Mouse (Mus musculus): ENCODE measurements around the gene Ube2a. TPM values are rescaled to one million over a fixed set of nuclear protein-coding genes. Genes with fewer than 3 reads are reported as not detected.

Ube2a gene
- 119 and 120 TPM in 2 replicates for polyA plus RNA-seq (2014; fragmentation: Nextera tagmentation; extraction: Ambion mirVana)

GRCm38 (mm10) chrX:36873765-36874164, at the start of gene Ube2a, which contains the start of gene C330007P06Rik:
TSS of gene Ube2a (plus strand) at chrX:36873900.
TSS of gene C330007P06Rik (minus strand) at chrX:36874111.
- Histone ChIP-seq H3K4me3 (ENCODE audit: low read depth, low read length) (peak within 1 kb of the TSS; percentile 66), H3K27ac (ENCODE audit: low read depth, low read length) (peak within 1 kb of the TSS; percentile 48), H3K4me1 (ENCODE audit: control insufficient read depth, insufficient read depth, low read length) (no peaks in the 10 kb centered on the region; the same call in 1 of the 2 replicates), H3K9ac (ENCODE audit: low read length) (peak within 1 kb of the TSS; percentile 80), H3K4me2 (peak within 1 kb of the TSS; percentile 50), H3K9me3 (ENCODE audit: control insufficient read depth, low read length) (no peaks in the 10 kb centered on the region), H3K36me3 (ENCODE audit: control insufficient read depth, insufficient read depth, low read length) (no peaks in the 10 kb centered on the region), H3K27me3 (ENCODE audit: control insufficient read depth, insufficient read depth, low read length) (no peaks in the 10 kb centered on the region)
- DNase-seq (ENCODE audit: low spot score, missing footprints) (no peak), ATAC-seq (ENCODE audit: low FRiP score) (peak; percentile 12)
- 25% methylated on average over 8 of the region's 8 CpGs for WGBS

- Histone ChIP-seq H3K9ac (ENCODE audit: low read length) (no peak overlapping the region), H3K4me2 (no peak overlapping the region), H3K27me3 (ENCODE audit: control insufficient read depth, insufficient read depth, low read length) (no peaks in the 10 kb centered on the region), H3K27ac (ENCODE audit: low read depth, low read length) (no peak overlapping the region), H3K36me3 (ENCODE audit: control insufficient read depth, insufficient read depth, low read length) (no peaks in the 10 kb centered on the region), H3K4me3 (ENCODE audit: low read depth, low read length) (no peak overlapping the region), H3K4me1 (ENCODE audit: control insufficient read depth, insufficient read depth, low read length) (no peaks in the 10 kb centered on the region), H3K9me3 (ENCODE audit: control insufficient read depth, low read length) (no peaks in the 10 kb centered on the region)
- DNase-seq (ENCODE audit: low spot score, missing footprints) (no peak), ATAC-seq (ENCODE audit: low FRiP score) (no peak)
- WGBS: 85% methylated on average over 10 of the region's 10 CpGs
These were observed 49.6 kb upstream of the Ube2a start for GRCm38 (mm10) chrX:36823932-36824711.

- no peaks in the 10 kb centered on the region for H3K4me1 ChIP-seq (ENCODE audit: control insufficient read depth, insufficient read depth, low read length)
- WGBS: 73% methylated on average over 2 of the region's 2 CpGs
- H3K9me3 ChIP-seq (ENCODE audit: control insufficient read depth, low read length): no peaks in the 10 kb centered on the region
- H3K4me3 ChIP-seq (ENCODE audit: low read depth, low read length): no peak overlapping the region
- no peak overlapping the region for H3K27ac ChIP-seq (ENCODE audit: low read depth, low read length)
- H3K4me2 ChIP-seq: no peak overlapping the region
- ATAC-seq (ENCODE audit: low FRiP score): no peak
- H3K36me3 ChIP-seq (ENCODE audit: control insufficient read depth, insufficient read depth, low read length): no peaks in the 10 kb centered on the region
- DNase-seq (ENCODE audit: low spot score, missing footprints): no peak
- no peak overlapping the region for H3K9ac ChIP-seq (ENCODE audit: low read length)
- H3K27me3 ChIP-seq (ENCODE audit: control insufficient read depth, insufficient read depth, low read length): no peaks in the 10 kb centered on the region
These were observed 48.7 kb upstream of the Ube2a start for GRCm38 (mm10) chrX:36825032-36825431.

GRCm38 (mm10) chrX:36826873-36827272, 46.8 kb upstream of the Ube2a start:
- Histone ChIP-seq H3K4me3 (ENCODE audit: low read depth, low read length) (no peak overlapping the region), H3K4me1 (ENCODE audit: control insufficient read depth, insufficient read depth, low read length) (no peaks in the 10 kb centered on the region), H3K9ac (ENCODE audit: low read length) (no peak overlapping the region), H3K27me3 (ENCODE audit: control insufficient read depth, insufficient read depth, low read length) (no peaks in the 10 kb centered on the region), H3K27ac (ENCODE audit: low read depth, low read length) (no peak overlapping the region), H3K9me3 (ENCODE audit: control insufficient read depth, low read length) (no peaks in the 10 kb centered on the region), H3K36me3 (ENCODE audit: control insufficient read depth, insufficient read depth, low read length) (no peaks in the 10 kb centered on the region), H3K4me2 (no peak overlapping the region)
- ATAC-seq (ENCODE audit: low FRiP score): no peak
- DNase-seq (ENCODE audit: low spot score, missing footprints): no peak
- WGBS: 84% methylated on average over 4 of the region's 5 CpGs

GRCm38 (mm10) chrX:36830271-36830670, 43.4 kb upstream of the Ube2a start:
- Histone ChIP-seq H3K36me3 (ENCODE audit: control insufficient read depth, insufficient read depth, low read length) (no peaks in the 10 kb centered on the region), H3K4me3 (ENCODE audit: low read depth, low read length) (no peak overlapping the region), H3K4me1 (ENCODE audit: control insufficient read depth, insufficient read depth, low read length) (no peaks in the 10 kb centered on the region), H3K27me3 (ENCODE audit: control insufficient read depth, insufficient read depth, low read length) (no peaks in the 10 kb centered on the region), H3K4me2 (no peak overlapping the region), H3K27ac (ENCODE audit: low read depth, low read length) (no peak overlapping the region), H3K9me3 (ENCODE audit: control insufficient read depth, low read length) (no peaks in the 10 kb centered on the region), H3K9ac (ENCODE audit: low read length) (no peak overlapping the region)
- no peak for DNase-seq (ENCODE audit: low spot score, missing footprints)
- 47% methylated on average over 5 of the region's 5 CpGs for WGBS
- ATAC-seq (ENCODE audit: low FRiP score): no peak

- no peak overlapping the region for H3K4me3 ChIP-seq (ENCODE audit: low read depth, low read length)
- H3K4me2 ChIP-seq: no peak overlapping the region
- no peaks in the 10 kb centered on the region for H3K27me3 ChIP-seq (ENCODE audit: control insufficient read depth, insufficient read depth, low read length)
- DNase-seq (ENCODE audit: low spot score, missing footprints) (no peak), ATAC-seq (ENCODE audit: low FRiP score) (no peak)
- no peaks in the 10 kb centered on the region for H3K9me3 ChIP-seq (ENCODE audit: control insufficient read depth, low read length)
- 87% methylated on average over 4 of the region's 4 CpGs for WGBS
- no peak overlapping the region for H3K9ac ChIP-seq (ENCODE audit: low read length)
- H3K4me1 ChIP-seq (ENCODE audit: control insufficient read depth, insufficient read depth, low read length): no peaks in the 10 kb centered on the region
- no peak overlapping the region for H3K27ac ChIP-seq (ENCODE audit: low read depth, low read length)
- no peaks in the 10 kb centered on the region for H3K36me3 ChIP-seq (ENCODE audit: control insufficient read depth, insufficient read depth, low read length)
These were observed 42.1 kb upstream of the Ube2a start for GRCm38 (mm10) chrX:36831632-36832031.

- Histone ChIP-seq H3K4me2 (peak overlapping the region; percentile 37), H3K4me3 (ENCODE audit: low read depth, low read length) (peak overlapping the region; percentile 13; the same call in 1 of the 2 replicates), H3K27me3 (ENCODE audit: control insufficient read depth, insufficient read depth, low read length) (no peaks in the 10 kb centered on the region), H3K27ac (ENCODE audit: low read depth, low read length) (no peak overlapping the region; the same call in 1 of the 2 replicates), H3K9ac (ENCODE audit: low read length) (peak overlapping the region; percentile 14), H3K4me1 (ENCODE audit: control insufficient read depth, insufficient read depth, low read length) (no peaks in the 10 kb centered on the region), H3K36me3 (ENCODE audit: control insufficient read depth, insufficient read depth, low read length) (no peaks in the 10 kb centered on the region), H3K9me3 (ENCODE audit: control insufficient read depth, low read length) (no peaks in the 10 kb centered on the region)
- peak; percentile 94 for DNase-seq (ENCODE audit: low spot score, missing footprints)
- peak; percentile 78 for ATAC-seq (ENCODE audit: low FRiP score)
- 26% methylated on average over 19 of the region's 19 CpGs for WGBS
These were observed 40.2 kb upstream of the Ube2a start for GRCm38 (mm10) chrX:36833397-36834084.

GRCm38 (mm10) chrX:36837069-36837676, 36.5 kb upstream of the Ube2a start:
- H3K9ac ChIP-seq (ENCODE audit: low read length): no peak overlapping the region
- no peak overlapping the region for H3K27ac ChIP-seq (ENCODE audit: low read depth, low read length)
- no peaks in the 10 kb centered on the region for H3K4me1 ChIP-seq (ENCODE audit: control insufficient read depth, insufficient read depth, low read length)
- no peaks in the 10 kb centered on the region for H3K27me3 ChIP-seq (ENCODE audit: control insufficient read depth, insufficient read depth, low read length)
- no peaks in the 10 kb centered on the region for H3K36me3 ChIP-seq (ENCODE audit: control insufficient read depth, insufficient read depth, low read length)
- ATAC-seq (ENCODE audit: low FRiP score) (no peak), DNase-seq (ENCODE audit: low spot score, missing footprints) (no peak)
- no peak overlapping the region for H3K4me3 ChIP-seq (ENCODE audit: low read depth, low read length)
- 74% methylated on average over 6 of the region's 6 CpGs for WGBS
- H3K9me3 ChIP-seq (ENCODE audit: control insufficient read depth, low read length): no peaks in the 10 kb centered on the region
- H3K4me2 ChIP-seq: no peak overlapping the region

- DNase-seq (ENCODE audit: low spot score, missing footprints) (no peak), ATAC-seq (ENCODE audit: low FRiP score) (no peak)
- H3K27ac ChIP-seq (ENCODE audit: low read depth, low read length): no peak overlapping the region
- H3K4me1 ChIP-seq (ENCODE audit: control insufficient read depth, insufficient read depth, low read length): no peaks in the 10 kb centered on the region
- no peak overlapping the region for H3K4me2 ChIP-seq
- H3K36me3 ChIP-seq (ENCODE audit: control insufficient read depth, insufficient read depth, low read length): no peaks in the 10 kb centered on the region
- H3K9ac ChIP-seq (ENCODE audit: low read length): no peak overlapping the region
- WGBS: 80% methylated on average over 7 of the region's 7 CpGs
- H3K9me3 ChIP-seq (ENCODE audit: control insufficient read depth, low read length): no peaks in the 10 kb centered on the region
- no peaks in the 10 kb centered on the region for H3K27me3 ChIP-seq (ENCODE audit: control insufficient read depth, insufficient read depth, low read length)
- no peak overlapping the region for H3K4me3 ChIP-seq (ENCODE audit: low read depth, low read length)
These were observed 34.3 kb upstream of the Ube2a start for GRCm38 (mm10) chrX:36839391-36839790.
